Mouse (Mus musculus) CH12F3 (cell line): ENCODE data around the gene Ccdc15.

Experiments used
- in situ Hi-C: fragments of 300-500 bp; cut with MboI; formaldehyde crosslinking; loops from 2 replicates; pipeline ENCODE4 v1.14.3; 2020; ENCODE audit warnings: low sequenced_read_pairs

The Ccdc15 gene

DNA sequence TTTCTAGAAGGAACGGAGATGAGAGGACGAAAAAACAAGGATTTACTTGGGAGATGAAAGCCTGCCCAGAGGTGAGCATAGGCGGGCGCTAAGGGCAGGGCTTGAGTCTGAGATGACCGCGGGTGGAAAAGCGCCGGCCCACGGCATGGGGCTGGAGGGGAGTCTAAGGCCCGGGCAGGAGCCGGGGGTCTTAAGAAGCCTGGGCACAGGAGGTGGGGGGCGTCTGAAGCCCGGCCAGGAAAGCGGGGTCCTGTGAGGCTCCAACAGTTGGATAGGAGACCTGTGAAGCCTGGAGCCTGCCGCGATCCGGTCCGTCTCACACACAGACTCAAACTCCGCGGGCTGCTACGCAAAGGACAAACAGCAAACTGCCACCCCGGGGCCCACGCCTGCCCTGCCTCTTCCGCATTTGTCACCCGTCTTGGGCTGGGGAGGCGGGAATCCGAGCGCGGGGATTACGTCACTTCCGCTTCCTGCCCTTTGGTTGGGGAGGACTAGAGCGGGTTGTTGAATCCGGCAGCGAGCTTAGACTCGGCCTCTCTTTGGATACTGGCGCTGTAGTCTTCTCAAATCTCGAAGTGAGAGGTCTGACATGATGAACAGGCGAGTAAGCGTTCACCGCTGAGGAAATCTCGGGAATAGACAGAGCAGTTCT, at the start of gene Ccdc15:
TSS of gene Ccdc15 (minus strand) at position 445 of the 655 bp plus-strand sequence.
- in situ Hi-C loops, result no loop called here

GRCm38 (mm10) chr9:37393482-37394131, 45.4 kb upstream of the Ccdc15 start:
- in situ Hi-C loops, result no loop called here

GRCm38 (mm10) chr9:37392071-37392470, 43.8 kb upstream of the Ccdc15 start:
- in situ Hi-C loops, result no loop called here

DNA sequence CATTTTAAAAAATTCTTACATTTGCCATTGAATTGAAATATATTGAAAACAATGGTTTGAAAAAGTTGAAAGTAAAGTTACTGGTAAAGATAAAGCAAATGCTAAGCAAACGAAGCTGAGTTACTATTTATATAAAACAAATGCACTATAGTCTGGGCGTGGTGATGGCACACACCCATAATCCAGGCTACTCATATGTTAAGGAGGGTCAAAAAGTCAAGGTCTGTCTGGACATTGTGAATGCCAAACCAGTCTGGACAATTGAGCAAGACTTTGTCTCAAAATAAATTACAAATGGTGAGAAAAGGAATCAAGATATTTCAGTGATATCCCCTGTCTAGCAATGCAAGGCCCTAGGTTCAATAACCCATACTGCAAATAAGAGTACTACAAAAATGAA, 42.7 kb upstream of the Ccdc15 start:
- in situ Hi-C loops, result no loop called here

DNA sequence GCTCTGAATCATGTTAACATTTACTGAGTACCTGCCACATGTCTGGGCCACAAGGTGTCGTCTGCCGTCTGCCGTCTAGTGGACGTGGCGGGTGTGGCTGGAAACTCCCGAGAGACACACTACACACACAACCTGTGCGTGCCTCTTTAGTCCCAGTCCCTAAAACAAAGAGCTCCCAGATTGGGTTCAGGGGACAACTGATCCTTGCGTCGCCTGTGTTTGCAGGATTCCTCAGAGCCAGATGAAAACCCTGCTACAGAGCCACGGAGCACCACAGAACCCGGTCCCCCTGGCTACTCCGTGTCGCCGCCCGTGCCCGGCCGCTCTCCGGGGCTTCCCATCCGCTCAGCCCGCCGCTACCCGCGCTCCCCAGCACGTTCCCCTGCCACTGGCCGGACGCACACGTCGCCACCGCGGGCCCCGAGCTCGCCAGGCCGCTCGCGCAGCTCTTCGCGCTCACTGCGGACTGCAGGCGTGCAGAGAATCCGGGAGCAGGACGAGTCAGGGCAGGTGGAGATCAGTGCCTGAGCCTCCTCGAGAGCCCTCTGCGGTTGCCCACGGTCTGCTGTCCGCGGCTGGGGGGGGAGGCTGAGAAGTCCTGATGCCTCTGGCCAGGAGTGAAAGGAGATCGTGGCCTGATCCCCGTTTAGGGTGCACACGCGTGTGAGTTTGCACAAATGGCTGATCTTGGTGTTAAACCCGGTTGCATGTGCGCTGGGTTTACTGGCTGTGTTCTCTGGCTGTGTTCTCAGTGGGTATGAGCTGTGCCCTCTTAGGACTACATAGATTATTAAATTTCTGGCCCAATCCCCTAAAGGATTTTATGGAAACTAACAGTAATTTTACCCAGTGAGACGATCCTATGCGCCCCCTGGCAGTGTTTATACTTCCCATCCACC, 36.3 kb upstream of the Ccdc15 start:
- in situ Hi-C loops, result no loop called here

DNA sequence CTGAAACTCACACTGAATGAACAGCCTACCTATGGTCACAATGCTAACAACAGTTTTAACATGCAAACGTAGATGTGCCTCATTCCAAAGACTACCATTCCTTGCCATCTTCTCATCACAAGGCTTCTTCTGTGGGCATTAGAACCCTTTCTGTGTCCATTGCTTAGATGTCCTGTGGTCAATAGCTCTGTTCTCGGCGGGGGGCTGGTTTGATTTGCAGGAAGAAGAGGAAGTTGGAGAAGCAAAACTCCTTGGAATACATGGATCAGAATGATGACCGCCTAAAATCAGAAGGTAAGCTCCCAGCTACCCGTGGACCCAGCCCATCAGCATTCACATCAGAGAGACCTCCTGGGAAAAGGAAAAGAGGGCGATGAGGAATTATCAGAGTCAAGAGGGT, 34.9 kb upstream of the Ccdc15 start:
- in situ Hi-C loops, result no loop called here

DNA sequence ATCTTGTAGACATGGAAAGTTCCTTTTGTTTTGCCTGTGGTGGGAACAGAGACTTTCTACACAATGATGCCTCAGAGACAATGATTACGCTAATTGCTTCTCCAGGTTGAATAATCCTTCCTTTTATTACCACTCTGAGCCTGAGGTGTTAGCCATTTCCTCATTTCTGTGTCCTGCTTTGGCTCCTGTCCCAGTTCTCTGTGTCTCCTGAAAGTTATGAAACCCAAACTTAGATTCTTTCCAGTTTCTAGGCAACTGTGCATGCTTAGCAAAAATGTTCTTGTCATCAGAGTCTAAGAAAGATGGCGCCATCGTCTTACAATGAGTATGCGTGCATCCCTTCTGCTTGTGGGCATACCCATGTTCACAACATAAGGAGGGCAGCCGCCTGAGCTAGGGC, 27.5 kb upstream of the Ccdc15 start:
- in situ Hi-C loops, result no loop called here

DNA sequence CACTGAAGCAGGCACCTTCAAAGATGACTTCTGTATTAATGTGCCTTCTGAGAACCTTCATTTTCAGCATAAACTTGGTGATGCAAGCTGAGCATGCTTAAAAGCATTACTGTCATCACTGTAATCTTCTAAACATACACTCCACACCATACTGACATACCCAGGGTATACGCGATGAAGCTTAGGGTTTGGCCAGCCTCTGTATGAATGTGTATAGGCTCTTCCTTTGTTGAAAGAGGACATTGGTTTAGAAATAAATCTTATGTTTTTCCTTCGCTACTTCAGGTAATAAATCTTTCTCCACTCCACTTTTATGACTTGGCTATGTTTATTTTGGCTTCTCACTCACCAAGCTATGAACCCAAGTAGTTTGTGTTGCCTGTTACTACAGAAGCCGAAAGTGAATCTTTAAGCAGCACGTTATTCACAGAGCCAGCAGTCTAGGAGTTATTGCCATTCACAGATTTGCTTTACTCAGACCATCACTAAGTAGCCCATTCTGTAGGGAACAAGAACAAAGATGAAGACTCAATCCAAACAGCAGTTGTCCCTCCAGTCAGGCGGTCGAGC, 23.1 kb upstream of the Ccdc15 start:
- in situ Hi-C loops, result no loop called here

DNA sequence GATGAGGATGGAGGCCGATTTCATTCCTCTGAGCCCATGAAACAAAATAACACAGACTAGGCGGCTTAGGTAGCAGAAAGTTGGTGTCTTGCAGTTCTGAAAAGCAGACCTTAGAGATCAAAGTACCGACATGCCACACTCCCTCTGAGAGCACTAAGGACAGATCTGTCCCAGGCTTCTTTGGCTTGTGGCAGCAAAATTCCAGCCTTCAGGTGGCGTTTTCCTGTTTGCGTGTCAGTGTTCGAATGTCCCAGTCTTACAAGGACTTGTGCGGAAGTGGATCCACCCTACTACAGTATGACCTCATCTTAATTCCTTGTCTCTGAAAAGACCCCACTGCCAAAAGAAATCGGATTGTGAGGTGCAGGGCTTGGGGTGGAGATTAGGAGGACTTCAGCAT, 20.6 kb upstream of the Ccdc15 start:
- in situ Hi-C loops, result no loop called here

- in situ Hi-C loops, result no loop called here
Observed at GRCm38 (mm10) chr9:37368081-37368830, 20.0 kb upstream of the Ccdc15 start.

GRCm38 (mm10) chr9:37367301-37368080, 19.3 kb upstream of the Ccdc15 start, which contains the start of gene Hepacam:
Gene Hepacam, plus strand, starts transcription at chr9:37367351.
- in situ Hi-C loops, result no loop called here

- in situ Hi-C loops, result no loop called here
Observed at GRCm38 (mm10) chr9:37365706-37366105, 17.5 kb upstream of the Ccdc15 start.

DNA sequence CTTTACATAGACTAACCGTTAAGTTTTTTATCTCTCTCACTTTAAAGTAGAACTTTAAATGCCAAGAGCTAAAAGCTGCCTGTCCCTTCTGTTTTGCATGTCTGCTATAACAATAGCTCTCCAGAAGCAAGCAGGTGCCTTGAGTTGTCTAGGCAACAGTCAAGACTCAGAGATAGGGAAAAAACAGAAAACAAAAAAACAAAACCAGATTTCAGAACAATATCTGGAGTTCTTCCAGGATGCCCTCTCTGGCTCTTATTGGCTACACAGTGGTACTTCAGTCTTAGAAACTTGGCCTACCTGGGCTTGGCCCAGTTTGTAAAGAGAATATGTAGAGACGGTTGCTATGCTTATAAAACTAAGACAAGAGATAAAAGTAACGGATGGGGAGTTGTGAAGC, 16.2 kb upstream of the Ccdc15 start:
- in situ Hi-C loops, result no loop called here

DNA sequence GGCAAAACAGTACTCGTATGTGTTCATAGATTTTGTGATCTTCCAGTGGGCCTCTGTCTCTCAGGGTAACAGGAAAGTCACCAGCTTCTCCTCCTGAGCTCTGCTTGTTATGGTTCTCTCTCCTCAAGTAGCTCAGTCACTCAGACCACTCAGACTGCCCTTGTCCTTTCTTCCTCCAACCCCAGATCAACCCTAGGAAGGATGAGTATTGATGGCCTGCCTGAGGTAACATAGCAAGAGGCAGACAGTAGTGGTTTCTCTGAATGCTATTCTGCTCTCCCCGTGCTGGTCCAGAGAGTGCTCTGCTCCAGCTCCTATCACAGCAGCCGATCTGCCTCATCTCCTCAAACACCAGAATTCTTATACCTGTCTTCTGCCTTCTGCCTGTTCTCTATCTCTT, 15.3 kb upstream of the Ccdc15 start:
- in situ Hi-C loops, result no loop called here

GRCm38 (mm10) chr9:37362881-37363280, 14.6 kb upstream of the Ccdc15 start:
- in situ Hi-C loops, result no loop called here

DNA sequence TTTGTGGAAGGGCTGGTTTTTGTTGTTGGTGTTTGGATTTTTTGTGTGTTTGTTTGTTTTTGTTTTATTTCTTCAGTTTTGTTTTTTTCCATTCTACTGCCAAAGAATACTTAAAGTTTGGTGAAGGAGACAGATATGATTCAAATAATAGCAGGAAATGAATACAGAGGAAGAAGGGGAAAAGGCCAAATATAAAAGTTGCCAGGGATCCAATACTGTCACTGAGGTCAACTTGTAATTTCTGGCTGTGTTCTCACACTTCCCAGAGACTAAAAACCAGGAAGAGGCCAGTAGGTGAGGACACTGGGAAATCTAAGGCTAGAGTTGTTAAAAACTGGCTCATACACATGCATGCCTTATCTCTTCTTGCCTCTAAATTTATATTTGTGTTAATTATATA, 13.9 kb upstream of the Ccdc15 start:
- in situ Hi-C loops, result no loop called here

DNA sequence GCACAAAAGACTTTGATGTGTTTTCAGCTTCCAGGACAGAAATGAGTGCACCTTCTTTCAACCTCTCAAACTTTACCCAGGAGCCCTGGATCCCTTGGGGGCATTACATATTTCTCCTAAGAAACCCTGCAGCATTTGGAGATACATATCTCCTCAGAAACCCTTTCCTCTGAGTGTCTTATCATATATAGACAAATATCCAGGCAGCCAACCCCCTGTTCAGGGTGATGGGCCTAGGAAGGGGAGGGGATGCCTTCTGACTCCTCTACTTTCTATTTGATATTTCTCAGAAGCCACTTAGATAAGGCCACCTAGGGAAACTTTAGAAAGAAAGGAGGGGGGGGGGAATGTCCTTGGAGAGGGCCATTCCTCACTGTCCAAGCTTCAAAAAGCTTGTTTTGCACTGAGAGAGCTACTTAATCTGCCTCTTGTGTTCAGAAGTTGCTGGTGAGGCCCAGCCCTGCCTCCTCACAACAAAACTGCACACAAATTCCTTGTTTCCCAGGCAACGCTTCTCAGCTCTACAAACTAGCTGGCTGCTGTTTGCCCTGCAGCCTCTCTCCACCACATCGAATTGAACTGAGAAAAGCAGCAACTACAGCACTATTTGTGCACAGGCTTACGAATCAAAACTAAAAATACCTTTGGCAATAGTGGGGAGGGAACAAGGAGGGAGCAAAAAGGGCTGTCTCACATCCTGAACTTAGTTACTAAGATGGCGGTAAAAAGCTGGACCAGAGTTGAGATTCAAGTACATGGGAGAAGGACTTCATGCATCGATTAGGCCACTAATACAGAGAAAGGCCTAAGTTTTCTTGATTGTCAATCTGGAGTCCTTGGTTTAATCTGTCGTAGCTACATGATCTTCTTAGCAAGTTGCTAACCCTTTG, 11.3 kb upstream of the Ccdc15 start:
- in situ Hi-C loops, result no loop called here

- in situ Hi-C loops, result no loop called here
Observed at GRCm38 (mm10) chr9:37358713-37359330, 10.6 kb upstream of the Ccdc15 start.
